Mouse (Mus musculus): ENCODE data around the gene Pde3b. TPM values are rescaled to one million over a fixed set of nuclear protein-coding genes. Genes with fewer than 3 reads are reported as not detected.
"Not testable (repeated sequence)": the region's sequence is repeated elsewhere in the genome, so short reads cannot be mapped to it uniquely, and the experiment has no call there.

Pde3b gene
- polyA plus RNA-seq, 1 experiment from 2014 or later = 9.0 TPM

- H3K36me3 ChIP-seq (replicated peaks) = no peaks in the 10 kb centered on the region
- H3K4me3 ChIP-seq (replicated peaks) = no peak overlapping the region
- H3K9me3 ChIP-seq = no peaks in the 10 kb centered on the region
- no peak for ATAC-seq (ENCODE audit: low FRiP score)
- H3K9ac ChIP-seq = no peak overlapping the region
- no peaks in the 10 kb centered on the region for H3K27me3 ChIP-seq
- H3K4me1 ChIP-seq = 0 out of 2 replicates have a peak, but pooled peaks cover 3% of the 10 kb centered on the region
- WGBS = 81% methylated on average over 1 of the region's 1 CpGs
- no peak overlapping the region for H3K27ac ChIP-seq
- H3K4me2 ChIP-seq = no peak overlapping the region
Measured at GRCm38 (mm10) chr7:114481008-114481407, 65.9 kb downstream of the Pde3b start.

- H3K4me2 ChIP-seq = no peak overlapping the region
- H3K27ac ChIP-seq = no peak overlapping the region
- H3K9ac ChIP-seq = no peak overlapping the region
- H3K36me3 ChIP-seq (replicated peaks) = no peaks in the 10 kb centered on the region
- 0 out of 2 replicates have a peak, but pooled peaks cover 3% of the 10 kb centered on the region for H3K4me1 ChIP-seq
- WGBS = 79% methylated on average over 2 of the region's 2 CpGs
- H3K27me3 ChIP-seq = no peaks in the 10 kb centered on the region
- H3K9me3 ChIP-seq = no peaks in the 10 kb centered on the region
- ATAC-seq (ENCODE audit: low FRiP score) = no peak
- H3K4me3 ChIP-seq (replicated peaks) = no peak overlapping the region
Measured at GRCm38 (mm10) chr7:114481429-114481931, 66.4 kb downstream of the Pde3b start.

GRCm38 (mm10) chr7:114492540-114492939, 77.5 kb downstream of the Pde3b start:
- Histone ChIP-seq H3K27ac (no peak overlapping the region), H3K4me1 (no peaks in the 10 kb centered on the region), H3K9ac (no peak overlapping the region), H3K4me2 (no peak overlapping the region), H3K9me3 (no peaks in the 10 kb centered on the region), H3K27me3 (no peaks in the 10 kb centered on the region), H3K4me3 (replicated peaks) (no peak overlapping the region), H3K36me3 (replicated peaks) (no peaks in the 10 kb centered on the region)
- ATAC-seq (ENCODE audit: low FRiP score) = no peak

- H3K36me3 ChIP-seq (replicated peaks) = no peaks in the 10 kb centered on the region
- 91% methylated on average over 5 of the region's 5 CpGs for WGBS
- H3K27ac ChIP-seq = no peak overlapping the region
- H3K9me3 ChIP-seq = no peaks in the 10 kb centered on the region
- H3K9ac ChIP-seq = no peak overlapping the region
- H3K4me2 ChIP-seq = no peak overlapping the region
- H3K4me1 ChIP-seq = no peaks in the 10 kb centered on the region
- H3K27me3 ChIP-seq = no peaks in the 10 kb centered on the region
- H3K4me3 ChIP-seq (replicated peaks) = no peak overlapping the region
- no peak for ATAC-seq (ENCODE audit: low FRiP score)
Measured at GRCm38 (mm10) chr7:114494033-114494432, 79.0 kb downstream of the Pde3b start.

GRCm38 (mm10) chr7:114499293-114499692, 84.2 kb downstream of the Pde3b start:
- no peak for ATAC-seq (ENCODE audit: low FRiP score)
- H3K4me2 ChIP-seq = no peak overlapping the region
- 86% methylated on average over 1 of the region's 1 CpGs for WGBS
- H3K4me3 ChIP-seq (replicated peaks) = no peak overlapping the region
- H3K4me1 ChIP-seq = no peaks in the 10 kb centered on the region
- H3K27ac ChIP-seq = no peak overlapping the region
- H3K36me3 ChIP-seq (replicated peaks) = no peaks in the 10 kb centered on the region
- H3K27me3 ChIP-seq = no peaks in the 10 kb centered on the region
- no peaks in the 10 kb centered on the region for H3K9me3 ChIP-seq
- H3K9ac ChIP-seq = no peak overlapping the region

GRCm38 (mm10) chr7:114508879-114509278, 93.8 kb downstream of the Pde3b start:
- H3K9me3 ChIP-seq = no peaks in the 10 kb centered on the region
- no peak for ATAC-seq (ENCODE audit: low FRiP score)
- WGBS = 90% methylated on average over 2 of the region's 2 CpGs
- no peaks in the 10 kb centered on the region for H3K4me1 ChIP-seq
- no peak overlapping the region for H3K4me2 ChIP-seq
- H3K27ac ChIP-seq = no peak overlapping the region
- no peak overlapping the region for H3K4me3 ChIP-seq (replicated peaks)
- no peaks in the 10 kb centered on the region for H3K36me3 ChIP-seq (replicated peaks)
- H3K9ac ChIP-seq = no peak overlapping the region
- no peaks in the 10 kb centered on the region for H3K27me3 ChIP-seq

GRCm38 (mm10) chr7:114520122-114520521, 105.0 kb downstream of the Pde3b start:
- no peaks in the 10 kb centered on the region for H3K4me1 ChIP-seq
- H3K4me3 ChIP-seq (replicated peaks) = no peak overlapping the region
- no peak overlapping the region for H3K27ac ChIP-seq
- no peaks in the 10 kb centered on the region for H3K27me3 ChIP-seq
- no peak overlapping the region for H3K4me2 ChIP-seq
- no peaks in the 10 kb centered on the region for H3K36me3 ChIP-seq (replicated peaks)
- 100% methylated on average over 1 of the region's 1 CpGs for WGBS
- no peaks in the 10 kb centered on the region for H3K9me3 ChIP-seq
- no peak for ATAC-seq (ENCODE audit: low FRiP score)
- H3K9ac ChIP-seq = no peak overlapping the region

GRCm38 (mm10) chr7:114526245-114526644, 111.2 kb downstream of the Pde3b start:
- H3K9ac ChIP-seq = no peak overlapping the region
- no peak overlapping the region for H3K4me3 ChIP-seq (replicated peaks)
- no peaks in the 10 kb centered on the region for H3K36me3 ChIP-seq (replicated peaks)
- no peak overlapping the region for H3K4me2 ChIP-seq
- no peak for ATAC-seq (ENCODE audit: low FRiP score)
- H3K27ac ChIP-seq = no peak overlapping the region
- no peaks in the 10 kb centered on the region for H3K27me3 ChIP-seq
- H3K9me3 ChIP-seq = no peaks in the 10 kb centered on the region
- H3K4me1 ChIP-seq = no peaks in the 10 kb centered on the region
- 95% methylated on average over 1 of the region's 1 CpGs for WGBS

GRCm38 (mm10) chr7:114536179-114536578, 121.1 kb downstream of the Pde3b start:
- Histone ChIP-seq H3K36me3 (replicated peaks) (peaks cover 13% of the 10 kb centered on the region), H3K27me3 (no peaks in the 10 kb centered on the region), H3K4me1 (no peaks in the 10 kb centered on the region), H3K9me3 (no peaks in the 10 kb centered on the region), H3K27ac (no peak overlapping the region), H3K9ac (no peak overlapping the region), H3K4me2 (no peak overlapping the region), H3K4me3 (replicated peaks) (no peak overlapping the region)
- 90% methylated on average over 1 of the region's 1 CpGs for WGBS
- ATAC-seq (ENCODE audit: low FRiP score) = no peak

GRCm38 (mm10) chr7:114562531-114563241, 147.6 kb downstream of the Pde3b start, which contains the start of gene Cyp2r1:
Gene Cyp2r1, minus strand, starts transcription at chr7:114562972.
- Histone ChIP-seq H3K4me3 (replicated peaks) (peak within 1 kb of the TSS; percentile 48), H3K9ac (peak within 1 kb of the TSS; percentile 57), H3K4me1 (no peaks in the 10 kb centered on the region), H3K27me3 (no peaks in the 10 kb centered on the region), H3K4me2 (peak within 1 kb of the TSS; percentile 63), H3K9me3 (0 out of 2 replicates have a peak, but pooled peaks cover 2% of the 10 kb centered on the region), H3K36me3 (replicated peaks) (no peaks in the 10 kb centered on the region), H3K27ac (peak within 1 kb of the TSS; percentile 57)
- WGBS = 3% methylated on average over 50 of the region's 56 CpGs
- ATAC-seq (ENCODE audit: low FRiP score) = peak; percentile 100

- not testable (repeated sequence) for H3K9me3 ChIP-seq; H3K4me1 ChIP-seq; ATAC-seq (ENCODE audit: low FRiP score); H3K9ac ChIP-seq; H3K4me2 ChIP-seq; H3K36me3 ChIP-seq (replicated peaks); H3K4me3 ChIP-seq (replicated peaks); H3K27ac ChIP-seq; H3K27me3 ChIP-seq
- WGBS = 94% methylated on average over 4 of the region's 4 CpGs
Measured at GRCm38 (mm10) chr7:114573866-114574265, 158.8 kb downstream of the Pde3b start.

GRCm38 (mm10) chr7:114576931-114577330, 161.8 kb downstream of the Pde3b start:
- WGBS = 78% methylated on average over 3 of the region's 3 CpGs
- Histone ChIP-seq H3K4me3 (replicated peaks) (no peak overlapping the region), H3K4me1 (no peaks in the 10 kb centered on the region), H3K4me2 (no peak overlapping the region), H3K9me3 (no peaks in the 10 kb centered on the region), H3K27ac (no peak overlapping the region), H3K9ac (no peak overlapping the region), H3K36me3 (replicated peaks) (no peaks in the 10 kb centered on the region), H3K27me3 (no peaks in the 10 kb centered on the region)
- no peak for ATAC-seq (ENCODE audit: low FRiP score)

GRCm38 (mm10) chr7:114577665-114578064, 162.6 kb downstream of the Pde3b start:
- no peak for ATAC-seq (ENCODE audit: low FRiP score)
- Histone ChIP-seq H3K9ac (no peak overlapping the region), H3K36me3 (replicated peaks) (no peaks in the 10 kb centered on the region), H3K4me1 (no peaks in the 10 kb centered on the region), H3K9me3 (no peaks in the 10 kb centered on the region), H3K27me3 (no peaks in the 10 kb centered on the region), H3K27ac (no peak overlapping the region), H3K4me3 (replicated peaks) (no peak overlapping the region), H3K4me2 (no peak overlapping the region)
- 87% methylated on average over 1 of the region's 1 CpGs for WGBS
